Mouse (Mus musculus) urinary bladder, postnatal 14 days (tissue): Measurements from ENCODE around the gene Prdm2.

Experiments used
- DNase-seq: peaks from one replicate; pipeline ENCODE4 v3.0.0; 2021; ENCODE audit warnings: low spot score

Prdm2 gene

GRCm38 (mm10) chr4:143212341-143213174 lies at the start of gene Prdm2:
Gene Prdm2, minus strand, starts transcription at chr4:143212995.
- DNase-seq = peak; percentile 48

GRCm38 (mm10) chr4:143259718-143260349 lies 47.0 kb upstream of the Prdm2 start:
- DNase-seq = no peak

- DNase-seq = peak; percentile 70
Measured at GRCm38 (mm10) chr4:143258517-143258916, 45.7 kb upstream of the Prdm2 start.

- no peak for DNase-seq
Measured at GRCm38 (mm10) chr4:143257971-143258370, 45.2 kb upstream of the Prdm2 start.

- no peak for DNase-seq
Measured at GRCm38 (mm10) chr4:143255541-143255940, 42.7 kb upstream of the Prdm2 start.

GRCm38 (mm10) chr4:143253356-143253755 lies 40.6 kb upstream of the Prdm2 start:
- DNase-seq = no peak

- DNase-seq = no peak
Measured at GRCm38 (mm10) chr4:143248050-143248449, 35.3 kb upstream of the Prdm2 start.

- no peak for DNase-seq
Measured at GRCm38 (mm10) chr4:143241294-143241693, 28.5 kb upstream of the Prdm2 start.

GRCm38 (mm10) chr4:143239615-143240201 lies 26.9 kb upstream of the Prdm2 start:
- DNase-seq = no peak

GRCm38 (mm10) chr4:143239117-143239516 lies 26.3 kb upstream of the Prdm2 start:
- DNase-seq = no peak

GRCm38 (mm10) chr4:143238241-143239031 lies 25.6 kb upstream of the Prdm2 start:
- peak; percentile 25 for DNase-seq

GRCm38 (mm10) chr4:143231790-143232422 lies 19.1 kb upstream of the Prdm2 start:
- no peak for DNase-seq

GRCm38 (mm10) chr4:143231110-143231509 lies 18.3 kb upstream of the Prdm2 start:
- no peak for DNase-seq

- no peak for DNase-seq
Measured at GRCm38 (mm10) chr4:143227976-143228375, 15.2 kb upstream of the Prdm2 start.

GRCm38 (mm10) chr4:143225886-143226285 lies 13.1 kb upstream of the Prdm2 start:
- DNase-seq = no peak

- DNase-seq = no peak
Measured at GRCm38 (mm10) chr4:143219316-143219751, 6.5 kb upstream of the Prdm2 start.

- no peak for DNase-seq
Measured at GRCm38 (mm10) chr4:143218858-143219257, 6.1 kb upstream of the Prdm2 start.

GRCm38 (mm10) chr4:143217189-143217588 lies 4.4 kb upstream of the Prdm2 start:
- no peak for DNase-seq

GRCm38 (mm10) chr4:143214221-143214797 lies 1.5 kb upstream of the Prdm2 start:
- DNase-seq = no peak

GRCm38 (mm10) chr4:143213571-143213970 lies 776 bp upstream of the Prdm2 start:
- no peak for DNase-seq

GRCm38 (mm10) chr4:143213175-143213479 lies 332 bp upstream of the Prdm2 start:
- DNase-seq = no peak
